Mouse (Mus musculus) small intestine, adult 2 months (tissue): ENCODE data around the gene Fam111a. TPM values are rescaled to one million over a fixed set of nuclear protein-coding genes. Genes with fewer than 3 reads are reported as not detected.

Experiments
- H3K27ac ChIP-seq: fragments of 200-500 bp; 2 replicates; pipeline ENCODE4 v1.5.1; 2012; ENCODE audit warnings: low read depth, low read length, control low read depth, inconsistent platforms; ENCODE audit not compliant: insufficient read depth
- H3K27me3 ChIP-seq: fragments of 200-500 bp; 2 replicates; pipeline ENCODE4 v1.6.1; 2012; ENCODE audit warnings: mild to moderate bottlenecking, moderate library complexity, low read length, inconsistent platforms; ENCODE audit not compliant: control insufficient read depth, insufficient read depth
- H3K36me3 ChIP-seq: fragments of 200-500 bp; 2 replicates; pipeline ENCODE4 v1.6.1; 2012; ENCODE audit warnings: mild to moderate bottlenecking, low read length, control low read depth, inconsistent platforms; ENCODE audit not compliant: control insufficient read depth, insufficient read depth
- H3K4me1 ChIP-seq: fragments of 200-500 bp; 2 replicates; pipeline ENCODE4 v1.6.1; 2012; ENCODE audit warnings: low read length, inconsistent platforms, mixed read lengths; ENCODE audit not compliant: control insufficient read depth, insufficient read depth, insufficient read length
- H3K4me3 ChIP-seq: fragments of 200-500 bp; 2 replicates; pipeline ENCODE4 v1.5.1; 2012; ENCODE audit warnings: low read depth, mild to moderate bottlenecking, control low read depth, inconsistent platforms, low read length, moderate library complexity
- CTCF ChIP-seq: fragments of 200-500 bp; IDR thresholded peaks from 2 replicates; pipeline ENCODE4 v1.5.1; 2012; ENCODE audit warnings: low read depth, mild to moderate bottlenecking, control low read depth, inconsistent platforms, low read length, moderate library complexity, mixed read lengths; ENCODE audit not compliant: insufficient replicate concordance, insufficient read length; ENCODE audit errors: extremely low read depth
- POLR2A ChIP-seq: fragments of 200-500 bp; IDR thresholded peaks from 2 replicates; pipeline ENCODE4 v1.6.1; 2012; ENCODE audit warnings: low read depth, mild to moderate bottlenecking, control low read depth, inconsistent platforms, low read length, moderate library complexity
- WGBS: fragments of 180-500 bp; shearing (Covaris S2); methylation state at CpG from one replicate; pipeline ENCODE4 v1.1.7; 2018; 5-methylcytosine and 5-hydroxymethylcytosine counted together
- polyA plus RNA-seq: library from polyadenylated mRNA; depleted of rRNA; stranded (reverse); fragments of >200 nt; gene quantifications from 2 replicates; pipeline ENCODE4 v1.2.3, GENCODE M21; 2012

The Fam111a gene
- polyA plus RNA-seq, 1 experiment: 0.33 TPM

DNA sequence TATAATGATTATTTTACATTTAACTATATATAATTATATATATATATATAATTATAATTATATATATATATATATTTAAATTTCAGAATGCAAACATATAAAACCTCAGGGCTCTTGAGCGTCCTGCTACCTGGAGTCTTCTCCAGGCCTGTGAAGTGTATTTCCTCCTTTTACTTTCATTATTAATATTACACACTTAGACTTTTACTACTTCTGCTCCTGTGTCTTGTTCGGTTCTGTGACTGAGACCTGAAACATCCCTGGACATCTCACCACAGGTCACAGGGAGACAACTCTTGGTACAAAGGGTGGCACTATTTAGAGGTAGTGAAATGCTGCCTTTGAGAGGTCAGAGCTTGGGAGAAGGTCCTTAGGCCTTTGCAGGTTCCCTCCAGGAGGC lies 10.8 kb downstream of the Fam111a start:
- H3K27me3 ChIP-seq: no peaks in the 10 kb centered on the region
- H3K27ac ChIP-seq: no peak overlapping the region
- no peaks in the 10 kb centered on the region for H3K36me3 ChIP-seq
- no peak overlapping the region for H3K4me3 ChIP-seq
- no peak for TF ChIP-seq CTCF
- no peak for TF ChIP-seq POLR2A
- 67% methylated on average over 2 of the region's 2 CpGs for WGBS
- H3K4me1 ChIP-seq: no peaks in the 10 kb centered on the region

DNA sequence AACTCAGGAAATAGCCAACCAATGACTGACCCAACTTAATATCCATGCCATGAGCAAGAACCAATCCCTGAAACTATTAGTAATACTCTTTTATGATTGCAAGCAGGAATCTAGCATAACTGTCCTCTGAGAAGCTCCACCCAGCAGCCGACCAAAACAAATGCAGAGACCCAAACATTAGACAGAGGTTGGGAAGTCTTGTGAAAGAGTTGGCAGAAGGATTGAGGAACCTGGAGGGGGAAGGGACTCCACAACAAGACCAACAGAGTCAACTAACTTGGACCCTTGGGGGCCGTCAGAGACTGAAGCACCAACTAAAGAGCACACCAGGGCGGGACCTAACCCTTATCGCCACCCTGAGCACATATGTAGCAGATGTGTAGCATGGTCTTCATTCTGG lies 12.7 kb downstream of the Fam111a start:
- H3K27ac ChIP-seq: no peak overlapping the region
- 84% methylated on average over 4 of the region's 4 CpGs for WGBS
- no peak overlapping the region for H3K4me3 ChIP-seq
- H3K27me3 ChIP-seq: no peaks in the 10 kb centered on the region
- H3K36me3 ChIP-seq: no peaks in the 10 kb centered on the region
- TF ChIP-seq POLR2A: no peak
- TF ChIP-seq CTCF: no peak
- no peaks in the 10 kb centered on the region for H3K4me1 ChIP-seq

DNA sequence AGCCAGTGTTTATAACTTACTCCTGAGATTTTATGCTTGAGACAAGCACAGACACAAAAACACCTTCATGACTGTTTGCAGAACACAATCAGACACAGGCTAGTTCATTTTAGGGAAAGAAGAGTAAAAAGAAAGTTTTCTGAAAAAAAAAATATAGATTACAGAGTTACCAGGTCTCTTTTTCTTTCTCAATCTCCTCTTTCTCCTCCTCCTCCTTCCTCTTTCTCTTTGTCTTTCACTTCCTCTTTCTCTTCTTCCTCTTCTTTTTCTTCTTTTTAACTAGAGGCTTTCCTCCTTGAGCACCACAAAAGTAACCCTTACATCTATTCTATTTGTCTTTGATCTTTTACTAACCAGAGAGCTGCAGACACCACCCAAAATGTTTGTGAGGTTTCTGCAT lies 18.7 kb downstream of the Fam111a start:
- no peaks in the 10 kb centered on the region for H3K27me3 ChIP-seq
- H3K36me3 ChIP-seq: no peaks in the 10 kb centered on the region
- H3K4me3 ChIP-seq: no peak overlapping the region
- TF ChIP-seq POLR2A: no peak
- no peak for TF ChIP-seq CTCF
- no peak overlapping the region for H3K27ac ChIP-seq
- no peaks in the 10 kb centered on the region for H3K4me1 ChIP-seq

DNA sequence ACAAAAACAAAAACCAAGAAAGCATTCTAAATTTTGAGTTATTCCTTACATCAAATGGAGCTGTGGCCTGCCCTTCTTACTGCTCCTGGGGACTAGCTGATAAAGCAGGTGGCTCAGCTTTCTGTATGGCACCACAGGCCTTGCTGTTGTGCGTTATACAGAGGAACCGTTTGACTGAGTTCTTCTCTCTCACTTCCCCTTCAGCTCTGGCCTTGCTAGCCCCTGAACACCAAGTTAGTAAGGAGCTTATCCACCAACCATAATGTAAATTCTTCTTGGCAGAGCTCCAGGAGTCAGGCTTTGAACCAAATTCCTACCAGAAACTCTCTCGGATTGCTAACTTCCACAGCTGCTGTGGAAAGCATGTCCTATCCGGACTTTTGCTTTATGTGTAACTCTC lies 21.5 kb downstream of the Fam111a start:
- H3K4me3 ChIP-seq: no peak overlapping the region
- 45% methylated on average over 4 of the region's 4 CpGs for WGBS
- H3K4me1 ChIP-seq: no peaks in the 10 kb centered on the region
- H3K36me3 ChIP-seq: no peaks in the 10 kb centered on the region
- no peaks in the 10 kb centered on the region for H3K27me3 ChIP-seq
- TF ChIP-seq POLR2A: no peak
- TF ChIP-seq CTCF: no peak
- no peak overlapping the region for H3K27ac ChIP-seq

DNA sequence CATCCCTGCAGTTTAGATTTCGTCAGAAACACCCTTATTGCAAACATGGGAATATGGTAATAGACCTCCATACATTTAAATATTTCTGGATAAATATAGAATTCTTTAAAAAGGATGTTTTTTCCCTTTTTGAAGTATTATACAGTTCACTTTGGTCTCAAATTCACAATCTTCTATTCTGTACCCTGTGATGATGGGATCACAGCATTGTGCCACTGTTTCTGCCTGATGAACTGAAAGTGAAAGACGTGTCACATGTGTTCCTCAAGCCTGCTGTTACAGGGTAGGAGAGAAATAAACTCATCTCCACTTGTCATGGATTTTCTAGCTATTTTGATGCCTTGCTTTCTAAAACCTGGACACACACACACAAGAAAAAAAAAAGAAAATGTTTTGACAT lies 25.3 kb downstream of the Fam111a start:
- no peak for TF ChIP-seq CTCF
- peaks cover 8% of the 10 kb centered on the region for H3K4me1 ChIP-seq
- no peaks in the 10 kb centered on the region for H3K36me3 ChIP-seq
- no peaks in the 10 kb centered on the region for H3K27me3 ChIP-seq
- no peak overlapping the region for H3K4me3 ChIP-seq
- WGBS: 61% methylated on average over 2 of the region's 2 CpGs
- H3K27ac ChIP-seq: no peak overlapping the region

DNA sequence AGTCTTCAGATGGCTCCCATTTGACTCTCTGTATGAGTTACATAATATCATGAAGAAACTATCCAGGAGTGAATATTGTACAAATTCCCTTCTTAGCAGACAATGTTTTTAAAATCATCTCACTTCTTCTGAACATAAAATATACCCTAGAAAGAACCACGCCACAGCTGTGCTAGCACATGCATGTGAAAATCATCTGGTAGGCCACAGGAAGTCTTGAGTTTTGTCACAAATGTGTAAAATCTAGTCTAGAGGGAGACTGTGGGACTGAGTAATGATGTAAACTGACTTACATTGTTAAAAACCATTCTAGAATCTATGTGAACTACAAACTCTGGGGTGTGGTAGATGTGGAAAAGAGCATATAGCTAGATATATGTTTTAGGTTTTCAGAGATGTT lies 26.1 kb downstream of the Fam111a start:
- H3K4me3 ChIP-seq: no peak overlapping the region
- H3K36me3 ChIP-seq: no peaks in the 10 kb centered on the region
- no peaks in the 10 kb centered on the region for H3K27me3 ChIP-seq
- peaks cover 8% of the 10 kb centered on the region for H3K4me1 ChIP-seq
- H3K27ac ChIP-seq: no peak overlapping the region
- TF ChIP-seq POLR2A: no peak
- TF ChIP-seq CTCF: no peak
- 94% methylated on average over 1 of the region's 1 CpGs for WGBS

DNA sequence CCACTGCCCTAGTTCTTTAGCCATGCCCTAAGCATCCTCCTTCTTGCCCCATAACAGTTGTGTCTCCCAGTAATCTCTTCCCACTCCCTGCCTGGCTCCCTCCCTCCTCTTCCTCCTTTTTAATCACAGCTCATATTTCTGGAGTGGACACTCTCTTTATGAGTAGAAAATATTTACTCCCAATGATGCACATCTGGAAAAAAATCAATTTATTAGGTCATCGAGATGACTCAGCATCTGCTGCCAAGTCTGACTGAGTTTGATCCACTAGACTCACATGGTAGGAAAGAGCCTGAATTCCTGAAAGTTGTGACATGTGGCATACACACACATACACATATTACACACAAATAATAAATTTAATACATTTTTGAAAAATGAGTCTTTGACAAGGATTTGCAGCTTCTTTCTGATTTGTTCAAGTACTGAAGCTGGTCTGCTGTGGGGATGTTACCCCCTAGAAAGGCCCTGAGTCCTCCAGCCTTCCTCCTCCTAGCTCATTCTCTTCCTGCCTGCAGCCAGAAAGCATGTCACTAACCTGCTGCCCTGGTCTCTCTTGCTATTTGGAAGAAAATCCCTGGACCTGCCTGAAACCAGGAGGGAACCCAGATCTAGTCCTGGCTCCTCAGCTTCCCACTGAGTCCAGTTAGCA lies 27.2 kb downstream of the Fam111a start:
- 50% methylated on average over 1 of the region's 1 CpGs for WGBS
- no peak overlapping the region for H3K4me3 ChIP-seq

More for the DNA sequence above, 27.2 kb downstream of the Fam111a start:
- Histone ChIP-seq H3K27me3 (no peaks in the 10 kb centered on the region), H3K4me1 (peaks cover 8% of the 10 kb centered on the region), H3K27ac (peak overlapping the region; percentile 27; the same call in 1 of the 2 replicates), H3K36me3 (no peaks in the 10 kb centered on the region)
- TF ChIP-seq POLR2A (no peak), CTCF (no peak)
